Mouse (Mus musculus) MEL (cell line): ENCODE measurements around the gene Lgr6.

Source experiments
- CHD2 ChIP-seq: IDR thresholded peaks from 2 replicates; pipeline ENCODE4 v1.6.1; 2011; ENCODE audit warnings: low read length, improper control_type of control experiment
- CTCF ChIP-seq, 3 experiments: IDR thresholded peaks in 2 of 3; conservative IDR thresholded peaks in 1 of 3; 2 replicates each; pipeline ENCODE4 v1.5.1; 2011 to 2012; ENCODE audit warnings: low read length in 3 of 3, low read depth in 2 of 3, mild to moderate bottlenecking in 2 of 3, improper control_type of control experiment in 1 of 3, inconsistent platforms in 1 of 3, mixed read lengths in 1 of 3, moderate library complexity in 1 of 3; ENCODE audit not compliant: control insufficient read depth in 1 of 3, insufficient read depth in 1 of 3, poor library complexity in 1 of 3, severe bottlenecking in 1 of 3
- MAX ChIP-seq: IDR thresholded peaks from 2 replicates; pipeline ENCODE4 v1.6.1; 2011; ENCODE audit warnings: low read length, improper control_type of control experiment
- POLR2A ChIP-seq, 2 experiments: IDR thresholded peaks; 2 replicates each; pipeline ENCODE4 v1.6.1; 2011 to 2012; ENCODE audit warnings: low read length in 2 of 2, mild to moderate bottlenecking in 2 of 2, control low read depth in 1 of 2, improper control_type of control experiment in 1 of 2, low read depth in 1 of 2, moderate library complexity in 1 of 2; ENCODE audit not compliant: control insufficient read depth in 1 of 2, insufficient read depth in 1 of 2, poor library complexity in 1 of 2
- POLR2AphosphoS2 ChIP-seq: IDR thresholded peaks from 2 replicates; pipeline ENCODE4 v1.6.1; 2011; ENCODE audit warnings: low read length, improper control_type of control experiment
- USF2 ChIP-seq, 2 experiments: IDR thresholded peaks; 2 replicates each; pipeline ENCODE4 v1.6.1; 2011 to 2012; ENCODE audit warnings: improper control_type of control experiment in 2 of 2, low read length in 2 of 2, borderline replicate concordance in 1 of 2, inconsistent platforms in 1 of 2, low read depth in 1 of 2, mild to moderate bottlenecking in 1 of 2; ENCODE audit not compliant: insufficient read depth in 1 of 2

- TF ChIP-seq CHD2: no peak
- TF ChIP-seq POLR2A (IDR thresholded peaks at IDR 0.05; ENCODE audit: control insufficient read depth in 1 of 2, insufficient read depth in 1 of 2, low read depth in 1 of 2, low read length in 2 of 2, poor library complexity in 1 of 2): no peak
- TF ChIP-seq MAX: no peak
- no peak for TF ChIP-seq USF2 (IDR thresholded peaks at IDR 0.05; ENCODE audit: borderline replicate concordance in 1 of 2, insufficient read depth in 1 of 2, low read depth in 1 of 2, low read length in 2 of 2)
- no peak for TF ChIP-seq POLR2AphosphoS2
- no peak for TF ChIP-seq CTCF (IDR thresholded peaks at IDR 0.05 in 2 of 3, conservative IDR thresholded peaks at IDR 0.05 in 1 of 3; ENCODE audit: control insufficient read depth in 1 of 3, insufficient read depth in 1 of 3, low read depth in 2 of 3, low read length in 3 of 3, poor library complexity in 1 of 3, severe bottlenecking in 1 of 3)
Observed at GRCm38 (mm10) chr1:135026275-135026674, 78.8 kb downstream of the Lgr6 start.
